Mouse (Mus musculus) cerebellum, adult 2 months (tissue): ENCODE results near the gene Cntnap2.

ENCODE experiments used
- CTCF ChIP-seq: fragments of 200-500 bp; IDR thresholded peaks from 2 replicates; pipeline ENCODE4 v1.5.1; 2011; ENCODE audit warnings: low read depth, mild to moderate bottlenecking, control low read depth, low read length, moderate library complexity, borderline replicate concordance; ENCODE audit not compliant: insufficient read depth
- POLR2A ChIP-seq: fragments of 200-500 bp; IDR thresholded peaks from 2 replicates; pipeline ENCODE4 v1.6.1; 2011; ENCODE audit warnings: low read length, control low read depth, borderline replicate concordance; ENCODE audit not compliant: insufficient read depth

GRCm38 (mm10) chr6:46924709-46925108 lies 1865.6 kb downstream of the Cntnap2 start:
- TF ChIP-seq CTCF (no peak), POLR2A (no peak)
